Mouse (Mus musculus): Measurements from ENCODE around the gene Scn8a. TPM values are rescaled to one million over a fixed set of nuclear protein-coding genes. Genes with fewer than 3 reads are reported as not detected.

Gene Scn8a
- polyA plus RNA-seq (2012; rRNA removed) = 0.61 and 0.80 TPM in 2 replicates

DNA sequence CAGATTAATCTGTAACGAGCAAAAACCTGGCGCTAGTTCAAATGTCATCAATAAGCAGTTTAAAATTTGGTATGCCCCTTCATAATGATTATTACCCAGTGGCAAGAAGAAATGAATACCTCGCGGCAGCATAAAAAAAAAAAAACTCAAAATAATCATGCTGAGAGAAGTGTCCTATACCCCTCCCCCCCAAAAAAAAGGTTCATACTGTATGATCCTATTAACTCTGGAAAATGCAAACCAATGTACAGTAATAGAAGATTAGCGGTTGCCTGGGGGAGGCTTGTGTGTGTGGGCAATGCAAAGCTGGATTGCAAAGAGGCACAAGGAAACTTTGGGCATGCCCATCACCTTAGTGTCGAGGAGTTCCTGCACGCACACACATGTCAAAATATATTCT lies at the start of gene Scn8a:
TSS of gene Scn8a (plus strand) at position 301 of the 400 bp plus-strand sequence.

DNA sequence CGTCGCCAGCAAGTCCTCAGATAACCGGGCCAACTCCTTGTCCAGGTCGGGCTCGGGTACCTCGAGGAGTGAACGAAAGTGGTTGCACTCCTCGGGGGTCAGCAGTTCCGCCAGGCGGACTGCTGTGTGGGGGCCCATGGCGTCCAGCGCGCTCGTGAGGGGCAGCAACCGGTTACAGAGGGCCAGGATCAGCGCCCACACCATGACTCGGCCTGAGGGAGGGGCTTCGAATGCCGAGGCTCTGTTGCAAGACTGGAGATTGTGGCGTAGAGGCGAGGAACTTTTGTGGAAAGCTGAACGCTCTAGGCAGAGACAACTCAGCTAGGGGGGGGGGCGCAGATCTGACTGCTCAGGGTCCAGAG lies 177.5 kb downstream of the Scn8a start, which contains the start of gene Gm47841:
TSS of gene Gm47841 (minus strand) at position 204 of the 362 bp plus-strand sequence.

DNA sequence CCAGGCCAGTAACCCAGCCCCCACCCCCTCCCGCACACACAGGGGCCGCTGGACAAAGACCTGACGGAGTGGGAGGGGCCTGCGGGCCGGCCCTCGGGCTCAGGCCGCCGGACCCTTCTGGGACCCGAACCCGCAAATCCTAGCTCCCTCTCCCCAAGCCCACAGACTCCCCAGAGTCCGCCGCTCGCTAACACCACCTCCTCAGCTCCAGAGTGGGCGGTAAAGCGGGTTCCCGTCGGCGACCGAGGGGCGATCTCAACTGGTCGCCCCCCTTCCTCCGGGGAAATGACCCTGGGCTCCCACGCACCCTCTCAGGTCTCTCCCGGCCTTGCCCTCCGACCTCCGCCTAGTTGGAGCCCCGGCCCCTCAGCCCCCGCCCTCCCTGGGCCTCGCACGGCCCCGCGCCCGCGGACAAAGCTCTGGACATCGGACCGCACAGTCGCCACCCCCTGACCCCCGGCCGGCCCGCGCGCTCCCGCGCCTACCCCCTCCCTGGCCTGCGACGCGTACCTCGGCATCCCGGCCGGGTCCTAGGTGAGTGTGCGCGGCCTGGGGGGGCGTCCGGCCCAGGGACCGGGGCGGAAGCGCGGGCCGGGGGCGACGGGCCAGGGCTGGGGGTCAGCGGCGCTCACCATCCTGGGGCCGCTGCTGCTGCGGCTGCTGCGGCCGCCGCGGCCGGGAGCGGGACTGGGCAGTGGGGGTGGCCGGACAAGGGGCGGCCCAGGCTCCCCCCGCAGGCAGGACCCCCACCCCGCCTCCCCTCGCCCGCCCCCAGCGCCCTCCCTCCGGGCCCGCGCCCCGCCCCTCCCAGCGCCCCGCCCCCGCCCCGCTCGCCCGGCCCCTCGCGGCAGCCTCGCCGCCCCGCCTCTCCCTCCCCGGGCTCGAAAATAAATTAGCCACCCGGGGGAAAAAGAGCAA lies 208.4 kb downstream of the Scn8a start, which contains the start of gene Fignl2:
TSS of gene Fignl2 (minus strand) at position 755 of the 918 bp plus-strand sequence.

Other genes with a start within 250 kb of the Scn8a start
- 43.2 and 43.8 TPM in 2 replicates for gene Smagp, start 232.9 kb upstream of the Scn8a start, polyA plus RNA-seq (2012; rRNA removed)
- 4.0 and 4.1 TPM in 2 replicates for gene Bin2, start 200.3 kb upstream of the Scn8a start, polyA plus RNA-seq (2012; rRNA removed)
- 11.4 and 17.6 TPM in 2 replicates for gene Cela1, start 181.9 kb upstream of the Scn8a start, polyA plus RNA-seq (2012; rRNA removed)
- gene Galnt6, start 140.5 kb upstream of the Scn8a start, polyA plus RNA-seq (2012; rRNA removed) = 0.85 and 1.5 TPM in 2 replicates
- gene Slc4a8, start 108.1 kb upstream of the Scn8a start, polyA plus RNA-seq (2012; rRNA removed) = 7.0 TPM in 2 replicates
- 0.44 and 1.4 TPM in 2 replicates for gene Gm47841, start 177.5 kb downstream of the Scn8a start, polyA plus RNA-seq (2012; rRNA removed)
- 14.2 and 22.2 TPM in 2 replicates for gene Fignl2, start 208.7 kb downstream of the Scn8a start, polyA plus RNA-seq (2012; rRNA removed)
- not detected in 2 replicates for gene Ankrd33, start 245.9 kb downstream of the Scn8a start, polyA plus RNA-seq (2012; rRNA removed)